Mouse (Mus musculus) G1E (cell line): ENCODE data around the gene Fam20c. TPM values are rescaled to one million over a fixed set of nuclear protein-coding genes. Genes with fewer than 3 reads are reported as not detected.

ENCODE experiments used
- ATAC-seq: 2 replicates; pipeline ENCODE4 v1.8.0; 2016; ENCODE audit warnings: mild to moderate bottlenecking; ENCODE audit not compliant: insufficient number of reproducible peaks, poor library complexity, low FRiP score, severe bottlenecking; ENCODE audit errors: extremely low read depth
- DNase-seq: peaks from one replicate; pipeline ENCODE4 v3.0.0; 2012; ENCODE audit warnings: low spot score
- H3K27me3 ChIP-seq: 2 replicates; pipeline ENCODE4 v1.6.1; 2012; ENCODE audit warnings: mild to moderate bottlenecking, low read length, inconsistent platforms; ENCODE audit not compliant: insufficient read depth
- H3K36me3 ChIP-seq: replicated peaks from 2 replicates; pipeline ENCODE3; 2012; ENCODE audit warnings: mild to moderate bottlenecking, inconsistent platforms
- H3K4me1 ChIP-seq: 2 replicates; pipeline ENCODE4 v1.6.1; 2012; ENCODE audit warnings: low read depth, low read length, inconsistent platforms, mixed read lengths; ENCODE audit not compliant: insufficient read depth
- H3K4me3 ChIP-seq: 2 replicates; pipeline ENCODE4 v1.5.1; 2012; ENCODE audit warnings: low read depth, mild to moderate bottlenecking, inconsistent platforms, low read length, moderate library complexity, mixed read lengths
- H3K9me3 ChIP-seq: replicated peaks from 2 replicates; pipeline ENCODE4 v1.6.1; 2012; ENCODE audit warnings: inconsistent platforms
- CTCF ChIP-seq: IDR thresholded peaks from 2 replicates; pipeline ENCODE4 v1.5.1; 2012; ENCODE audit warnings: low read depth, low read length, inconsistent platforms, mixed read lengths
- GATA1 ChIP-seq: IDR thresholded peaks from 2 replicates; pipeline ENCODE4 v1.6.1; 2012; ENCODE audit warnings: borderline replicate concordance, low read length, inconsistent platforms, mixed read lengths
- GATA2 ChIP-seq: IDR thresholded peaks from 2 replicates; pipeline ENCODE4 v1.6.1; 2012; ENCODE audit warnings: low read depth, low read length, inconsistent platforms, borderline replicate concordance
- POLR2AphosphoS5 ChIP-seq: IDR thresholded peaks from 2 replicates; pipeline ENCODE4 v1.6.1; 2012; ENCODE audit warnings: low read depth, low read length, inconsistent platforms; ENCODE audit not compliant: insufficient replicate concordance
- TAL1 ChIP-seq: conservative IDR thresholded peaks from 2 replicates; pipeline ENCODE4 v1.6.1; 2012; ENCODE audit warnings: low read depth, low read length, inconsistent platforms, mixed read lengths
- polyA plus RNA-seq: library from polyadenylated mRNA; stranded (reverse); fragments of >175 nt; gene quantifications from 2 replicates; pipeline ENCODE4 v1.2.3, GENCODE M21; 2012
- total RNA-seq, 2 experiments: library from RNA; stranded (forward) in 1 of 2; stranded (reverse) in 1 of 2; fragments of 200-1000 nt in 1 of 2; fragments of >200 nt in 1 of 2; fragmentation: Nextera tagmentation in 1 of 2; gene quantifications; 2 replicates each; pipeline ENCODE4 v1.2.3; 2014 to 2017

Fam20c gene
- total and polyA plus RNA-seq, 3 experiments, result 0.11 TPM; not detected in 2

GRCm38 (mm10) chr5:138857010-138857617, 102.8 kb downstream of the Fam20c start:
- TF ChIP-seq CTCF (0 out of 2 replicates have a peak, but pooled peaks have one; percentile 9), POLR2AphosphoS5 (no peak)
- DNase-seq, result no peak
- Histone ChIP-seq H3K9me3 (no peaks in the 10 kb centered on the region), H3K4me3 (no peak overlapping the region), H3K36me3 (no peaks in the 10 kb centered on the region), H3K27me3 (peaks cover 3% of the 10 kb centered on the region), H3K4me1 (no peaks in the 10 kb centered on the region)
- ATAC-seq, result no peak

- no peak overlapping the region for H3K4me3 ChIP-seq
- DNase-seq (no peak), ATAC-seq (no peak)
- TF ChIP-seq GATA2, result no peak
- no peak for TF ChIP-seq GATA1
- TF ChIP-seq TAL1, result no peak
- no peak for TF ChIP-seq POLR2AphosphoS5
- no peak for TF ChIP-seq CTCF
- peaks cover 3% of the 10 kb centered on the region for H3K27me3 ChIP-seq
- no peaks in the 10 kb centered on the region for H3K9me3 ChIP-seq
- no peaks in the 10 kb centered on the region for H3K36me3 ChIP-seq
- H3K4me1 ChIP-seq, result no peaks in the 10 kb centered on the region
Observed at GRCm38 (mm10) chr5:138857811-138858251, 103.5 kb downstream of the Fam20c start.

Other genes with a start within 250 kb of the Fam20c start
- not detected in 2 replicates for gene 1700123K08Rik, start 189.8 kb upstream of the Fam20c start, total RNA-seq (2014; fragmentation: Nextera tagmentation)
- not detected in 2 replicates for gene 1700123K08Rik, start 189.8 kb upstream of the Fam20c start, total RNA-seq (2017)
- not detected in 2 replicates for gene 1700123K08Rik, start 189.8 kb upstream of the Fam20c start, polyA plus RNA-seq
- gene Zfp68, start 134.8 kb upstream of the Fam20c start, total RNA-seq (2014; fragmentation: Nextera tagmentation), result 66.5 and 72.1 TPM in 2 replicates
- 42.5 and 49.7 TPM in 2 replicates for gene Zfp68, start 134.8 kb upstream of the Fam20c start, total RNA-seq (2017)
- gene Zfp68, start 134.8 kb upstream of the Fam20c start, polyA plus RNA-seq, result 0.89 and 1.7 TPM in 2 replicates
- gene A430033K04Rik, start 131.7 kb upstream of the Fam20c start, total RNA-seq (2014; fragmentation: Nextera tagmentation), result 10.3 and 12.4 TPM in 2 replicates
- gene A430033K04Rik, start 131.7 kb upstream of the Fam20c start, total RNA-seq (2017), result 8.6 and 9.6 TPM in 2 replicates
- 0.45 and 0.62 TPM in 2 replicates for gene A430033K04Rik, start 131.7 kb upstream of the Fam20c start, polyA plus RNA-seq
- gene Gm5294, start 65.6 kb downstream of the Fam20c start, total RNA-seq (2014; fragmentation: Nextera tagmentation), result not detected in 2 replicates
- gene Gm5294, start 65.6 kb downstream of the Fam20c start, total RNA-seq (2017), result not detected in 2 replicates
- not detected in 2 replicates for gene Gm5294, start 65.6 kb downstream of the Fam20c start, polyA plus RNA-seq
- gene Pdgfa, start 242.9 kb downstream of the Fam20c start, total RNA-seq (2014; fragmentation: Nextera tagmentation), result not detected in 2 replicates
- gene Pdgfa, start 242.9 kb downstream of the Fam20c start, total RNA-seq (2017), result 0.06 TPM in 1 of 2 replicates, not detected in the other
- not detected in 2 replicates for gene Pdgfa, start 242.9 kb downstream of the Fam20c start, polyA plus RNA-seq